Mouse (Mus musculus): Measurements from ENCODE around the gene Lysmd3. TPM values are rescaled to one million over a fixed set of nuclear protein-coding genes. Genes with fewer than 3 reads are reported as not detected.
"Not testable (repeated sequence)": the region's sequence is repeated elsewhere in the genome, so short reads cannot be mapped to it uniquely, and the experiment has no call there.

Gene Lysmd3
- polyA plus RNA-seq (2012; rRNA removed) = 3.2 and 16.4 TPM in 2 replicates

DNA sequence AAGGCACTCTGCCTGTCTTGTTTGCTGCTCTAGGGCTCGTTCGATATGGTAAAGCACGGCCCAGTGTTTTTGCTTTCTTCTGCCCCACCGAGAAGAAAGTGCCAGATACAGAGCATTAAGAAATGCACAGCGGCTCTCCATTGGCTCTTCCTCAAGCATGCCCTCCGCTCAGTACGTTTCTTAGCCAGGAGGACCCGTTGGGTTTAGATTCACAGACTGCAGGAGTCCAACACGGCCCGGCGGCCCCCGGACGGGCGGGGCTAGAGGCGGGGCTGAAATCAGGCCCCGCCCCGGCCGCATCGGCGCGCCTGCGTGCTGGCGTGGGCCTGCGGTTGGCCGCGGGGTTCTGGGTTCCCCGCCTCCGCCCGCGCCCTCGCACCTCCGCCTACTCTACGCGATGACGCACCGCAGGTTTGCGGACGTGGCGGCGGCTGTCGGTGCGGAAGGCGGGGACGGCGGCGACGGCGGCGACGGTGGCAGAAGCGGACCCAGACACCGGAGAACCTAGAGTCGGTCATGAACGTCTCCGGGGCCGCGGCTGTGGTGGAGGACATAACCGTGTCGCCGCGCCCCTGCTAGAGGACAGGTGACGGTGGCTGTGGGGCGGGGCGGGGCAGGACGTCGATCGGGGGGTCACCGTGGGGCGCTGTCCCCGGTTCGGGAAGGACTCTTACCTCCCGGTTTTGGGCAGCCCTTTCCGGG lies at the start of gene Lysmd3:
Gene Lysmd3 (plus strand): TSS at position 313 of the 702 bp plus-strand sequence.
- peak; percentile 81 to 90 for DNase-seq (ENCODE audit: low read depth in 1 of 2, low spot score in 2 of 2)
- H3K4me1 ChIP-seq (ENCODE audit: control insufficient read depth, insufficient read depth, insufficient read length) = no peaks in the 10 kb centered on the region
- under 1% methylated on average over 73 of the region's 73 CpGs for WGBS
- no peaks in the 10 kb centered on the region for H3K27me3 ChIP-seq (ENCODE audit: control insufficient read depth, insufficient read depth, low read length)
- TF ChIP-seq POLR2A (IDR thresholded peaks at IDR 0.05; ENCODE audit: low read depth, low read length) = peak; percentile 29
- no peak for TF ChIP-seq CTCF (IDR thresholded peaks at IDR 0.05; ENCODE audit: extremely low read depth, insufficient read depth, insufficient read length, insufficient replicate concordance)
- H3K36me3 ChIP-seq (ENCODE audit: control insufficient read depth, insufficient read depth, low read length) = no peaks in the 10 kb centered on the region
- peak within 1 kb of the TSS; percentile 88 for H3K27ac ChIP-seq (ENCODE audit: insufficient read depth, low read length)
- H3K4me3 ChIP-seq (ENCODE audit: extremely low read depth, insufficient read depth, insufficient read length) = peak within 1 kb of the TSS; percentile 90

DNA sequence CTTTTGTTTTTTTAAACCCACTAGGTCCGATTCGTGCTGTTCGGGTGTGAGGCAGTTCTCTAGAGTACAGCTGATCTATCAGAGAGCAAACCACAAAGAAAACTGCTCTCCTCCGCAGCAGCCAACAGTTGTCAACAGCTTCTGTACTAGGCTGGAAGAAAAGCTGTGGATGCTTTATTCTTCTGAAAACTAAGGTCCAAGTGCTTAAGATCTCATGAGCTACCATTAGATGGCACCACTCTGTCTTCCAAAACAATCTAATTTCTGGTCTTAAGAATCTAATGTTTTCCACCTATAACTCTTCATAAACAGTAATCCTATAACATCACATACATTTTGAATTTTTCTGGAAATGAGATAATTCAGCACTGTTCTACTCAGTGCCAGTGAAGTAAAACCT lies 47.1 kb upstream of the Lysmd3 start:
- no peak for DNase-seq (ENCODE audit: low read depth in 1 of 2, low spot score in 2 of 2)
- TF ChIP-seq CTCF (IDR thresholded peaks at IDR 0.05; ENCODE audit: extremely low read depth, insufficient read depth, insufficient read length, insufficient replicate concordance) = no peak
- no peak for TF ChIP-seq POLR2A (IDR thresholded peaks at IDR 0.05; ENCODE audit: low read depth, low read length)
- Histone ChIP-seq H3K4me3 (ENCODE audit: extremely low read depth, insufficient read depth, insufficient read length) (no peak overlapping the region), H3K4me1 (ENCODE audit: control insufficient read depth, insufficient read depth, insufficient read length) (no peaks in the 10 kb centered on the region), H3K27me3 (ENCODE audit: control insufficient read depth, insufficient read depth, low read length) (no peaks in the 10 kb centered on the region), H3K27ac (ENCODE audit: insufficient read depth, low read length) (no peak overlapping the region), H3K36me3 (ENCODE audit: control insufficient read depth, insufficient read depth, low read length) (no peaks in the 10 kb centered on the region)
- 90% methylated on average over 4 of the region's 4 CpGs for WGBS

- WGBS = 84% methylated on average over 1 of the region's 1 CpGs
Measured at GRCm38 (mm10) chr13:81627861-81628260, 29.6 kb upstream of the Lysmd3 start.

DNA sequence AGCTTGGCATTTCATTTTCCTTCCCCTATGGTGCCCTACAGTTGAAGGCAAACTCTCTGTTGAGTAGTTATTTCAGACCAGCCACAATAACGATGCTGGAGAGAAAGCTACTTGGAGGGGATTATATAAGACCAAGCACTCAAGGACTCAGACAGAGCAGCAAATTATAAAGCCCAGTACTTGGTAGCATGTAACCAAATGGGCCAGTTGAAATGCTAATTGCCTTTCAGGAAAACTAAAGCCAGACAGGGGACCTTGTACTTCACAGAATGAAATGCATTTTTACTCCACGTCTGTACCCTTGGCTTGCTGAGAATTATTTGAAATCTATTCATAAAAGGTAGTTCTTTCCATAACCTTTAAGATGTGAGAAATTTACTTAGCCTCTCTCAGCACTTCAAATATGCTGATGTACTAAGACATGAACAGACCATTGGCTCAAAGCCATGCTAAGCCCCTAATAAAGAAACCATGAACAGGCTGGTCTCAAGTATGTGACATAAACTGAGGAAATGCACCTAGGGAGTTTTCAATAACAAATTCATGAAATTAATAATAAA lies 28.8 kb upstream of the Lysmd3 start:
- no peak for TF ChIP-seq POLR2A (IDR thresholded peaks at IDR 0.05; ENCODE audit: low read depth, low read length)
- no peak for TF ChIP-seq CTCF (IDR thresholded peaks at IDR 0.05; ENCODE audit: extremely low read depth, insufficient read depth, insufficient read length, insufficient replicate concordance)
- no peak overlapping the region for H3K27ac ChIP-seq (ENCODE audit: insufficient read depth, low read length)
- DNase-seq (ENCODE audit: low read depth in 1 of 2, low spot score in 2 of 2) = no peak
- no peak overlapping the region for H3K4me3 ChIP-seq (ENCODE audit: extremely low read depth, insufficient read depth, insufficient read length)
- 77% methylated on average over 2 of the region's 2 CpGs for WGBS
- H3K4me1 ChIP-seq (ENCODE audit: control insufficient read depth, insufficient read depth, insufficient read length) = no peaks in the 10 kb centered on the region
- no peaks in the 10 kb centered on the region for H3K36me3 ChIP-seq (ENCODE audit: control insufficient read depth, insufficient read depth, low read length)
- peaks cover 6% of the 10 kb centered on the region; the same call in 1 of the 2 replicates for H3K27me3 ChIP-seq (ENCODE audit: control insufficient read depth, insufficient read depth, low read length)

More at GRCm38 (mm10) chr13:81627861-81628260, 29.6 kb upstream of the Lysmd3 start:
- not testable (repeated sequence) for H3K4me3 ChIP-seq (ENCODE audit: extremely low read depth, insufficient read depth, insufficient read length); H3K4me1 ChIP-seq (ENCODE audit: control insufficient read depth, insufficient read depth, insufficient read length); H3K27me3 ChIP-seq (ENCODE audit: control insufficient read depth, insufficient read depth, low read length); H3K36me3 ChIP-seq (ENCODE audit: control insufficient read depth, insufficient read depth, low read length); H3K27ac ChIP-seq (ENCODE audit: insufficient read depth, low read length); DNase-seq (ENCODE audit: low read depth in 1 of 2, low spot score in 2 of 2)

DNA sequence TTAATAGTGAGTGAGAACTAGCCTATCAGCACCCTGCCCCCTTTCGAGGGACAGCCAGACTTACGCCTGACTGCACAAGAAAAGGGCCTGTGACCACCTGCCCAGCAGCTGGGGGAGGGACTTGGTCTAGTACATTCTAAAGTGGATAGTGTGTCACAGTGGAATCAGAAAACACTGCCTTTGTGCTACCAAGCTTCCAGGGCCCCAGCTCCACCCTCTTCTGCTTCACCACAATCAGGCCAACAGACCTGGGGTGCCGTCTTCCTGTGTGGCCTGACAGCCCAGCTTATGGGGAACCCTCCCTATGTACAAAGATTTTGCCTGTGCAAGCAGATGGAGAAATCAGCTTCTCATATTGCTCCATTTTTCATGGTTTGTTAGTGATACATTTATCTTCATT lies 28.1 kb upstream of the Lysmd3 start:
- H3K36me3 ChIP-seq (ENCODE audit: control insufficient read depth, insufficient read depth, low read length) = no peaks in the 10 kb centered on the region
- no peaks in the 10 kb centered on the region for H3K4me1 ChIP-seq (ENCODE audit: control insufficient read depth, insufficient read depth, insufficient read length)
- H3K27ac ChIP-seq (ENCODE audit: insufficient read depth, low read length) = no peak overlapping the region
- TF ChIP-seq CTCF (IDR thresholded peaks at IDR 0.05; ENCODE audit: extremely low read depth, insufficient read depth, insufficient read length, insufficient replicate concordance) (no peak), POLR2A (IDR thresholded peaks at IDR 0.05; ENCODE audit: low read depth, low read length) (no peak)
- DNase-seq (ENCODE audit: low read depth in 1 of 2, low spot score in 2 of 2) = no peak
- no peak overlapping the region for H3K4me3 ChIP-seq (ENCODE audit: extremely low read depth, insufficient read depth, insufficient read length)
- WGBS = 53% methylated on average over 3 of the region's 3 CpGs
- peaks cover 6% of the 10 kb centered on the region; the same call in 1 of the 2 replicates for H3K27me3 ChIP-seq (ENCODE audit: control insufficient read depth, insufficient read depth, low read length)

DNA sequence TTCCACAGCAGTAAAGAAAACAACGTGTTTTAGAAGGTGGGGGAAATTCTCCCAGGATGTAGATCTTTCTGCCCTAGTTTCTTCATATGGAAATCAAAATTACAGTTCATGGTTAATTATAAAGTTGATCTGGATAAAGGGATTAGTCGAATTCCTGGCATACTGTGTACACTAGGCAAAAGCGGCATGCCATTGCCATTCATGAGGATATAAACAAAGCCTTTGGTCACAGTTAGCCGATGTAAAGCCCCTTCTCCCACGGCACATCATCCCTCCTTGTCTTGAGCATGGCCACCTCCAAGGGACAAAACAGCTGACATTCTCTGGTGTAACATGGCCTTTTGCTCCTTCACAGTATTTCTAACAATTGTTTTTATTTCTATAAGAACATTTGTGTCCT lies 26.9 kb upstream of the Lysmd3 start:
- 81% methylated on average over 5 of the region's 5 CpGs for WGBS
- Histone ChIP-seq H3K4me1 (ENCODE audit: control insufficient read depth, insufficient read depth, insufficient read length) (no peaks in the 10 kb centered on the region), H3K27me3 (ENCODE audit: control insufficient read depth, insufficient read depth, low read length) (peaks cover 6% of the 10 kb centered on the region; the same call in 1 of the 2 replicates), H3K4me3 (ENCODE audit: extremely low read depth, insufficient read depth, insufficient read length) (no peak overlapping the region), H3K27ac (ENCODE audit: insufficient read depth, low read length) (no peak overlapping the region), H3K36me3 (ENCODE audit: control insufficient read depth, insufficient read depth, low read length) (no peaks in the 10 kb centered on the region)
- TF ChIP-seq CTCF (IDR thresholded peaks at IDR 0.05; ENCODE audit: extremely low read depth, insufficient read depth, insufficient read length, insufficient replicate concordance) = no peak
- TF ChIP-seq POLR2A (IDR thresholded peaks at IDR 0.05; ENCODE audit: low read depth, low read length) = no peak
- DNase-seq (ENCODE audit: low read depth in 1 of 2, low spot score in 2 of 2) = no peak

Measured in spleen, adult 2 months (tissue).